Mouse (Mus musculus): Measurements from ENCODE around the gene Tgfa. TPM values are rescaled to one million over a fixed set of nuclear protein-coding genes. Genes with fewer than 3 reads are reported as not detected.

Gene Tgfa
- polyA plus RNA-seq, 1 experiment from 2014 or later: 9.5 TPM

- H3K27ac ChIP-seq: no peak overlapping the region
- H3K4me2 ChIP-seq: no peak overlapping the region
- H3K4me1 ChIP-seq (replicated peaks): no peaks in the 10 kb centered on the region
- H3K9ac ChIP-seq: no peak overlapping the region
- no peaks in the 10 kb centered on the region for H3K36me3 ChIP-seq
- no peak for ATAC-seq (ENCODE audit: low FRiP score)
- no peaks in the 10 kb centered on the region for H3K9me3 ChIP-seq
- 80% methylated on average over 9 of the region's 9 CpGs for WGBS
- no peaks in the 10 kb centered on the region for H3K27me3 ChIP-seq
- no peak overlapping the region for H3K4me3 ChIP-seq
Measured at GRCm38 (mm10) chr6:86322991-86323390, 128.0 kb downstream of the Tgfa start.

- ATAC-seq (ENCODE audit: low FRiP score): no peak
Measured at GRCm38 (mm10) chr6:86324400-86324799, 129.4 kb downstream of the Tgfa start.

More at GRCm38 (mm10) chr6:86324400-86324799, 129.4 kb downstream of the Tgfa start:
- Histone ChIP-seq H3K9me3 (no peaks in the 10 kb centered on the region), H3K36me3 (no peaks in the 10 kb centered on the region), H3K4me2 (no peak overlapping the region), H3K27ac (no peak overlapping the region), H3K4me3 (no peak overlapping the region), H3K4me1 (replicated peaks) (no peaks in the 10 kb centered on the region), H3K27me3 (no peaks in the 10 kb centered on the region), H3K9ac (no peak overlapping the region)
- 84% methylated on average over 3 of the region's 3 CpGs for WGBS

Other genes starting within 250 kb of the Tgfa start
- 49.9 and 53.4 TPM in 2 replicates for gene Dusp11, start 233.6 kb upstream of the Tgfa start, polyA plus RNA-seq (2015; fragmentation: Nextera tagmentation; extraction: Ambion mirVana)
- gene Figla, start 179.1 kb upstream of the Tgfa start, polyA plus RNA-seq (2015; fragmentation: Nextera tagmentation; extraction: Ambion mirVana): not detected in 2 replicates
- gene Add2, start 166.5 kb upstream of the Tgfa start, polyA plus RNA-seq (2015; fragmentation: Nextera tagmentation; extraction: Ambion mirVana): 173 and 185 TPM in 2 replicates
- gene Fam136a, start 170.4 kb downstream of the Tgfa start, polyA plus RNA-seq (2015; fragmentation: Nextera tagmentation; extraction: Ambion mirVana): 115 and 123 TPM in 2 replicates
- gene Snrpg, start 176.1 kb downstream of the Tgfa start, polyA plus RNA-seq (2015; fragmentation: Nextera tagmentation; extraction: Ambion mirVana): 479 and 486 TPM in 2 replicates
- gene Pcyox1, start 201.9 kb downstream of the Tgfa start, polyA plus RNA-seq (2015; fragmentation: Nextera tagmentation; extraction: Ambion mirVana): 110 and 114 TPM in 2 replicates
- gene Tia1, start 209.0 kb downstream of the Tgfa start, polyA plus RNA-seq (2015; fragmentation: Nextera tagmentation; extraction: Ambion mirVana): 359 and 370 TPM in 2 replicates
- gene Gm44790, start 231.4 kb downstream of the Tgfa start, polyA plus RNA-seq (2015; fragmentation: Nextera tagmentation; extraction: Ambion mirVana): 0.52 TPM in 1 of 2 replicates, not detected in the other
- gene C87436, start 243.2 kb downstream of the Tgfa start, polyA plus RNA-seq (2015; fragmentation: Nextera tagmentation; extraction: Ambion mirVana): 25.7 and 28.0 TPM in 2 replicates